Mouse (Mus musculus) gastrocnemius, postnatal 10 days (tissue): Measurements from ENCODE around the gene Ets1. TPM values are rescaled to one million over a fixed set of nuclear protein-coding genes. Genes with fewer than 3 reads are reported as not detected.

Experiments used
- DNase-seq: peaks from one replicate; pipeline ENCODE4 v3.0.0; 2021; ENCODE audit warnings: mixed read lengths
- total RNA-seq, 2 experiments: library from RNA; stranded (reverse); gene quantifications; 2 replicates each; pipeline ENCODE4 v1.2.3; 2021

Gene Ets1
- total RNA-seq, 2 experiments from 2014 or later: 36.6 to 47.7 TPM

DNA sequence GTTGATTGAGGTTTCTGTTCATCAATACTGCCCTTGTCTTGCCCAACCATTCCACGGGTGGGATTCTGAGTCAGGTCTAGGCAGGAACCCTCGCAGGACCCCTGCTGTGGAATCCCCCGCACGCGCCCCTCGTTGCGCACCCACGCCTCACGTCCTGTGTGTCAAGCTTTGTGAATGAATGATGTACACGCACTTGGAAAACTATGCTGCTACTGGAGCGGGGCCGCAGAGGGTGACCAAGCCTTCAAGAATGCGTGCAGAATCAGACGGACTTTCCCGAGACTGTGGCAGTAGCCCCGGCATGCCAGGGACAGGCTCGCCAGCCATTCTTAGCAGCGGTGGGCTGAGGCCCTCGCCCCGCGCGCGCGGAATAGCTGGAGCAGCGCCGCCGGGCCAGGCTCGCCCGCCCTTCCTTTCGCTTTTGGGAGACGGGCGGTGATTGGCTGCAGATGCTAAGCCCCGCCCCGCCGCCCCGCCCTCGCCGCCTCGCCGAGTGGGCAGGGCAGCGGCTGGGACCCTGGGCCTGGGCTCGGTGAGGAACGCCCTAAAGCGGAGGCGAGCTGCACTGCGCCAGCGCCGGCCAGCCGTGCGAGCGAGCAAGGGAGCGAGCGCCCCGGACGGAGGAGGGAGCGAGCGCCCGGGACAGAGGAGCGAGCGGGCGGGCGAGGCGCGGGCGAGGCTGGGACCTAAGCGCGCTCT is 59.6 kb downstream of the Ets1 start:
- peak; percentile 97 for DNase-seq

DNA sequence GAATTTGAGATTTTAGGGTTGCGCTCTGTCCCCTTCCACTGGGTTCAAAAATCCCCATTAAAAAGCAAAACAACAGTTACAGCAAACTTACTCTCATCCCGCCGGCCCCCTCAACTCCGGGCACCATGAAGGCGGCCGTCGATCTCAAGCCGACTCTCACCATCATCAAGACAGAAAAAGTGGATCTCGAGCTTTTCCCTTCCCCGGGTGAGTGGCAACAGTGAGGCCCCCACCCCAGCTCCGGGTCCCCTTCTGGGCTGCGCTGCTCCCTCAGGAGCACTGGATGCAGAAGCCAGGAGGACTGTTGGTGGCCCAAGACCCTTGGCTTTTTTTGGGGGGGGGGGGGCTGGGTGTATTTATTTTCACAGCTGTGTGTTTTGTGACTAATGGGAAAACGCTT is 60.2 kb downstream of the Ets1 start:
- no peak for DNase-seq

DNA sequence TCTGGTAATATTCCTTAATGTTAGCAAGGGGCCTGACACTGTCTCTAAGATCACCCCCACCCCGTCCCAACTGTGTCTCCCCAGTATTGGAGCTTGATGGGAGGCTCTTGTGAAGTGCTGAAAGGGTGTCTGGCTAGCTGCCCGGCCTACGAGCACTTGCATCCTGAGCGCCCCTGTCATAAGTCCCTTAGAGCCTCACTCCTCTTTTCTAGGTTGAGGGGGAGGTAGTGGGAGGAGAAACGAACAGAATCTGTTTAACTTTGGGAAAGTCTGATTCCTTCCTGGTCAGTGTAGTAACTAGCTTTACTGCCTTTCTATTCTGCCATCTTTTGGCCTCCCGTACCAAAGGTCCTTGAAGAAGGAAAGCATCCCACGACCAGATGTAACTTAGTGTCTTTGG is 60.7 kb downstream of the Ets1 start:
- DNase-seq: peak; percentile 70

DNA sequence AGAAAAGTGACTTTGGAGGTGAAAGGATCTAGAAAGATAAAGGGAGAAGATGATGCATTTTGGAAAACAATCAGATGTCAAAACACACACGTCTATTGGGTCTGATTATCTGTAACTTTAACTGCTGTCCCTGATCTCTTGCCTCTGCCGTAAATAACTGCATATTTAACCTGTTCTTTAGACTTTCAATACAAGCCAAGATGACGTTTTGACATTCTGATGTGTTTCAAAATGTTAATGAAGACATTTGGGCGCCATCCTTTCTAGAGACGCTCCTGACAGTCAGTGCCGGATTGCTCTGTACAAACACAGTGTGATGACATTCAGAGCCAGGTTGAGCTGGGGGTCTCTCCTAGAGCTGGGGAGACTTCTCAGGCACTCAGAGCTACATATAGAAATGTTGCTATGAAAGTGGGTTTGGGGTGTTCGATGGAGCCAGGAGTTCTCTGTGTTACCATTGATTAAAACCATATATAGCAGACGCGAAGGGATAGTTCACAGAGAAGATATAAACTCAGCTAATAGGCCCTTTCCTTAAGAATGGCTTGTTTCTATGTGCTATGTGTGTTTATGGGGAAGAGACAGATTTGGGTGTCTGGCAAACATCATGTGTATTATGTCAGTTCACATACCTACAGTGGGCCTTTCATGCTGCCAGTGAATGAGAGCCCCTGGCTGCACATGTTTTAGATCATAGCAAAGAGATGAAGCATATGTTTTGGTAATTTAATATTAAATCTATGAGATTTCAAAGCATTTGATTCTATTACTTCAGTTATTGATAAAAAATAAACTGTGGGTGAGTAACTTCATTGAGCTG is 61.5 kb downstream of the Ets1 start:
- DNase-seq: no peak

DNA sequence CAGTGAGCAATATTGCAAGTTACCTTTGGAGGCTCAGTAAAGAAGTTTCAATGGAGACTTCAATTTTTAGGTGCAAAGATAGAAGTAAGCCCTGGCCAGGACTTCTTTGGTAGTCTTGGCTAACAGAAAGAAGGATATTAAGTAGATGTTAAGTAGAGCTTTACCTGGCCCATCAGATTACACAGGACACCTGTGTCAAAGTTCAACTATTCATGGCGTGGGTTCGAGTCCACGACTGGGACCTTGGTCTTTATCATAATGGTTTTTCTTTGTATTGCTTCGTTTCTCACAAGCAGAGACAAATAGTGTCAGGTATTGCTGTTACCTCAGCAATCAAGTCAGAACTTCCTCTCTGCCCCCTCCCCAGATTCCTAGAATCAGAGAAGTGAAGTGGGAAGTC is 62.7 kb downstream of the Ets1 start:
- DNase-seq: no peak

DNA sequence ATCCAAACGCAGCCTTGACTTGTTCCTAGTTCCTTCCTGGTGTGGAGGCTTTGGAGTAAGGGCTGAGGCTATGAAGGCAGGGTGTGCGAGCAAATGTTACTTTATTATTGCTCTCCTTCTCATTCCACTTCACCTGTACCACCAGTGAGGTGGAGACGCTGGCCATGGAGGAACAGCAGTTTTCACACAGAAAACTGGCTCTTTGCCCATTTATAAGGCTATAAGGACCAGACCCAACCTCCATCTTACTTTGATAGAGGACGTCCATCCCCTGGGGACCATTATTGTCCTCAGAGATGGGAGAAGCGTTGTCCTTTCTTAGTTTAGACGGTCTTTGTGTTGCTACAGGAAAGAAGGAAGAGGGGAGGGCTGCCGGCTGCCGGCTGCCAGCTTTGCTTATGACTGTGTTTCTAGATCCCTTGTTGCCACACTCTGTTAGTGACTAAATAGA is 63.4 kb downstream of the Ets1 start:
- DNase-seq: no peak

DNA sequence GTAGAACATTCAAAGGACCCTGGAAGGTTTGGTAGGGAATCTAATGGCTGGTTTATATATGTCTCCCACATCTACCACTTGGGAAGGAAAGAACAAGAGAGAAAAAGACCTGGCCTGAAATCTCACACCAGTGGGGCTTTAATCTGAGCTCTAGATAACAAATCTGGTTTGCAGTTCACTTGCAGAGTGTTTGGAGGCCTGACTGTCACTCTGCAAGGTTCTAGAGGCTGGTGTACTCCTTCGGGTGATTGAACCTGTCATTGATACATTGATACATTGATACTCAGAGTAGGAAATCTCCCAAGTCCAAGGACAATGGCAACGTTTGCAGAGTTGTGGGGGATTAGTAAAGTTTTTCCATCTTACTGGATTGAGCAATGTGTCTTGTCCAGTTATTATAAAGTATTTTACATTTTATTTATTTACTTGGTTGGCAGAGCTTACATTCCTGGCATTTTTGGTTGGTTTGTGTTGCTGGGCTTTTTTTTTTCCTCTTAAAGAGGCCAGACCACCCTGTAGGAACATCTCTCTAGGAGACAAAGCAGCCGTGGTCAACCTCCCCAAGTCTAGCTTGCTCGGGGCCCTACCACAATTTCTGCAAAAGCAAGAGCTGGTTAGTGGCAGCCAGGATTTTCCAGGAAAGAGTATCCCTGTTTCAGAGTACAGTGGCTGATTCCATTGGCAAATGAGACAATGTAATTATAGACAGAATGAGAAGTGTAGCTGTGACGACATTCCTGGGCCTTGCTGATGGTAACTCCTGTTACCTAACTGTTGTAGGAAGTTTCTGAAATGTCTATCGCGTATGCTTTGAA is 64.3 kb downstream of the Ets1 start:
- DNase-seq: no peak

DNA sequence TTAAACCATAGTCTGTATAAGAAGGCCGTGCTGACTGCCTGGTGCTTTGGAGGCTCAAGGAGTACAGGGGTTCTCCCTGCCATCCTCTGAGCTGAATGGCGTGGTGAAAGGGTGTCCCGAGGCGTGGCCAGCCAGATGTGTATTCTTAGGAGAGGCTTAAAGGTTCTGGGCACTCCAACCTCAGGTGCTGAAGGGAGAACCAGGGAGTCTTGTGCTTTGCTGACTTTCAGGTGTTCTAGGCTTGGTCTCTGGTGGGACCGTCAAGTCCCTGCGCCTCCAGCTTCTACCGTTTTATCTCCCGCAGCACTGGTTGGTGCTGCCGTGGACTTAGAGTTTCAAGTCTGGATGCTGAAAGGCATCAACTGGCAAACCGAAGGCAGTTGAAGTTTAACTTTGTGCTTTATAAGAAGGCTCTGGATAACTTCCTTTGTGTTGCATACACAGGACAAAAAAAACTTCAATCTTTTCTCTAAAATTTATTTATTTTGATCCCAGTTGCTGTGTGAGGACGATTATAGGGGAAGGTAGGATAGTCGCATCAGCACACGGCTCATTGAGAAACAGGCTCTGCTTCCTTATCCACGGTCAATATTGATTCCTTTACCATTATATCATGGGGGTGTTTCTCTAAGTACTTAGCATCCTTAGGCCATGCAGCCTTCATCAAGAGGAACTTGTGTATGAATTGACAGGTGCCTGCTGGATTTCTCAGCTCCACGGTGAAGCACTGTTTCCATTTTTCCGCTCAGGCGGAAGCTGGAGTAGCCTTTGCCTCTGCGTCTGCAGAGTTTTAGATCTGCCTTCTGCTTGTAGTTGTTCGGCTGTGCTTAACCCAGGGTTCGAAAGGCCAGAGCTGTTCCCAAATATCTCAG is 65.3 kb downstream of the Ets1 start:
- no peak for DNase-seq

DNA sequence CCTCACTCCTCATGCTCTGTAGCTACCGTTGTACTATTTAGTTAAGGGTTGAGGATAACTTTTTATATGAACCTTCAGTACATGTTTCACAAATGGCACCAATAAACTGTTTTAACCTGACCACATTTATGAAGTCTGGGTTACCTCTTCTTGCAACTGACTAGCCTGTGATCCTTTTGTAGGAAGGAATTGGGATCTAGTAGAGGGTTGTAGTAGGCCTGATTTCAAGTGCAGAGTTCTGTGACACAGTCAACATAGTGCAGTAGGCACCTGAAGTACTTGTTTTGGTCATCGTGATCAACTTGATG is 65.9 kb downstream of the Ets1 start:
- DNase-seq: no peak

DNA sequence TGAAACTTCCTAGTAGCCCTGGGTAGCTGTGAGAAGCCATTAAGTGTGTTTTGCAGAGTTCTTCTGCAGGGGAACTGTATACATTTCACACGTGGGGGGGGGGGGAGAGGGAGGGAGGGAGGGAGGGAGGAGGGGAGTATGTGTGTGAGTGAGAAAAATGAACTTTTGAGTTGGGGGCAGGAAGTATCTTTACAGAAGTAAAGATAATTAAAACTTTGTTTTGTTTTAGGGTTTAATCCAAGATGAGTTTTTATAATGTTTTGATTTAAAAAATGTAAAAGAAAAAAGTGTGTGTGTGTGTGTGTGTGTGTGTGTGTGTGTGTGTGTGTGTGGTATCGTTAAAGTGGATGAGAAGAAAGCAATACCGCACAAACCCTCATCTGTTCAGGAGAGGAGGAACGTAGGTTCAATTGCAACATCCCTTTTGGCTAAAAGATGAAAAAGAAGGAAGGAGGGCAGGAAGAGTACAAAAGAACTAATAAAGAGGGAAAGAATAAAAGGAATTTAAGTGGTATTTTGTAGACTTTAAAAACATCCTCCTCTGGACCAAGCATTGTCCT is 66.9 kb downstream of the Ets1 start:
- no peak for DNase-seq

DNA sequence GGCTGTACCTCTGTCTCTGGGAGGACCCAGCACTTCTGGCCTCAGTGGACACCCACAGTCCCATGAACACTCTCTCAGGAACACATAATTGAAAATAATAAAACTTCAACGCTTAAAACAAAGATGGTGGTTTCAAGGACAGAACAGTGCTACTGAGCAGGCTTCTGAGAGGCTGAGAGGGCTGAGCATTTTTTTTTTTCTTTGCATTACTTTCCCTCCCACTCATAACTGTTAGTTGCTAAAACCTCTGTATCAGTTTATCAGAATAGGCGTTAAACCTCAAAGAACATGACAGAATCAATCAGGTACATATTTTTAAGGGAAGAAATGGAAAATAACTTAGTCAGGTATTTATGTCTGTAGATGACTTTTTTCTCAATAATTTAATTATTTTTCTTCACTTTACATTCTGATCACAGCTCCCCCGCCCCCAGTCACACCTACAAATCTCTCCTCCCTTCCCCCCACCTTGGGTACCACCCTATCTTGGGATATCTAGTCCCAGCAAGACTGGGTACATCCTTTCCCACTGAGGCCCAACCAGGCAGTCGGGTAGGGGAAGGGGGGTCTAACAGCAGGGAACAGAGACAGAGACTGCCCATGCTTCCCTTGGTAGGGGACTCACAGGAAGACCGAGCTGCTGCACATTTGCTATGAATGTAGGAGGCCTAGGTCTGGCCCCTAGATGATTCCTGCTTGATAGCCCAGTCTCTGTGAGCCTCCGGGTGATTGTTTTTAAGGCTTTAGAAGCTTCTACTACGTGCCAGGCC is 68.1 kb downstream of the Ets1 start:
- DNase-seq: no peak

DNA sequence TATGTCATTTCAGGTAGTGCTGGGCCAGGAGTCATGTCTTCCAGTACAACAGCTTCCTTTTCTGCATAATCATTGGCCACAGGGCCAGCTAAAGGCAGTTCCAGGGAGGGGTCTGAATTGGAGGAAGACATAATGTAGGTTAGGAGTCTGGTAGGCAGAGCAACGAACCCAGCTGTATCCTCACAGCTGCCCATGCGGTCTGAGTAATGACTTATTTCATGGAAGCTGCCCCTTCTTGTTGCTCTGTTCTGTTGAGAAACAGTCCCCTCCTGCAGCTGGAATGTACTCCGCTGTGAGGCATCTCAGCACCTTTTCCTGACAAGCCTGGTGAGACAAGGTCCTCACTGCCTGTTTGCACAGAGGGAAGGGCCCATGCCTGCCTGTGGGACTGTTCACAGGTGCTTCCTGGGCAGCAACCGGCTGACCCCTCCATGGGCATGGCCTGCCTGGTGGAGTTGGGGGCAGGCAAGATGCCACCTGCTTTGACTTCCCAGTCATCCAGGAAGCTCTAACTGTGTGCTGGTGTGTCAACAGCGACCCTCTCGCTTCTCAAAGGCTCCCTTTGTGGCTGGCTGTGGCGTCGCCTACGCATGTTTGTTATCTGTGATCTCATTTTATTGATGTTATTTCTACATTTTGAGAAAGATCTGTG is 69.9 kb downstream of the Ets1 start:
- no peak for DNase-seq

DNA sequence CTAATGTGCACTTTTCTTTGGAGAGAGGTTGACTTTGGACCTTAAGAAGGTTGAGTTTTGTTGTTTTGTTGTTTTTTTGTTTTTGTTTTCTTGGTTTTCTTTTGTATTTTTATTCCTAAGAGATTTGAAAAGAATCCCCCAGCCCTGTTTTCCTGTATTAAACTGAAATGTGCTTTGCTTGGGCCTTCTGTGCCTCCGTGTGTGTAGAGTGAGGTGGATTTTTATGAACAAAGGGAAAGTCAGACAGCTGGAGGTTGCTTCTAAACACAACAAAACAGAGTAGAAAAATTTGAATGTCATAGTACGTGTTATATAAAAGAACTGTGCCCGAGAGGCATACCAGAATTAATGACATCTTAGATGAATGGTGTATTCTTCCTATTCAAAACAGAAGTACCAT is 71.4 kb downstream of the Ets1 start:
- no peak for DNase-seq

DNA sequence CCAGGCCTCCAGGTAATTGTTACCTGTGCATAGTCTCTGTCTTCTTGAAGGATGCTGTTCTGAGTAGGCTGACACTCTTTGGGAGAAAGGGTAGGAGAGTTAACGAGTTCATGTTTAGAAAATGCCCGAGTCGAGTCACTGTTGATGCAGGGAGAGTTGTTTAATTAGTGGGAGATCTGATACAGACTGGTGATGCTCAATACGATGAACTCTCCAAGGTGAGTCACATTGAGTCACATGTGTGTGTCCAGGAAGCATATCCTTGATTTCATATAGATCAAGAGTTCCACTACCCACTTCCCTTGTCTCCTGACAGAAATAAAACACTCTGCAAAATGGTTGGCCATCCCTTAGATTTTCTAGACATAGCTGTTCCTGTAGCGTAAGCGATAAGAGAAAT is 72.5 kb downstream of the Ets1 start:
- no peak for DNase-seq

DNA sequence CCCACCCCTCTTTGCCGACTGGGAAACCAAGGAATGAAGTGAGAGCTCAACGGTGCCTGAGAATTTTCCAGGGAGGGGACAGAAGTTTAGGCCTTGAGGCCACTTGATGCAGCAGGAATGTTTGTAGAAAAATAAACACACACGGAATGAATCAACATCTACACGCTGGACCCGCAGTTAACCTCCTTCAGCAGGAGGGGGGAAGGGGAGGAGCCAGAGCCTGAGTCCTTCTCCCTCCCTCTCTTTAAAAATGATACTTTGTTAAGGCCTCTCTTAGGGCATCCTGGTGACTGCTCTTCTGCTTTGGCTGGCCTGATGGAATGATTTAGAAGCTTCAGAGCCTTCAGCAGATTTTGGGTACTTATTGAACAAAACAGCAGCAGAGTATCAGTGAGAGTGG is 73.3 kb downstream of the Ets1 start:
- no peak for DNase-seq

DNA sequence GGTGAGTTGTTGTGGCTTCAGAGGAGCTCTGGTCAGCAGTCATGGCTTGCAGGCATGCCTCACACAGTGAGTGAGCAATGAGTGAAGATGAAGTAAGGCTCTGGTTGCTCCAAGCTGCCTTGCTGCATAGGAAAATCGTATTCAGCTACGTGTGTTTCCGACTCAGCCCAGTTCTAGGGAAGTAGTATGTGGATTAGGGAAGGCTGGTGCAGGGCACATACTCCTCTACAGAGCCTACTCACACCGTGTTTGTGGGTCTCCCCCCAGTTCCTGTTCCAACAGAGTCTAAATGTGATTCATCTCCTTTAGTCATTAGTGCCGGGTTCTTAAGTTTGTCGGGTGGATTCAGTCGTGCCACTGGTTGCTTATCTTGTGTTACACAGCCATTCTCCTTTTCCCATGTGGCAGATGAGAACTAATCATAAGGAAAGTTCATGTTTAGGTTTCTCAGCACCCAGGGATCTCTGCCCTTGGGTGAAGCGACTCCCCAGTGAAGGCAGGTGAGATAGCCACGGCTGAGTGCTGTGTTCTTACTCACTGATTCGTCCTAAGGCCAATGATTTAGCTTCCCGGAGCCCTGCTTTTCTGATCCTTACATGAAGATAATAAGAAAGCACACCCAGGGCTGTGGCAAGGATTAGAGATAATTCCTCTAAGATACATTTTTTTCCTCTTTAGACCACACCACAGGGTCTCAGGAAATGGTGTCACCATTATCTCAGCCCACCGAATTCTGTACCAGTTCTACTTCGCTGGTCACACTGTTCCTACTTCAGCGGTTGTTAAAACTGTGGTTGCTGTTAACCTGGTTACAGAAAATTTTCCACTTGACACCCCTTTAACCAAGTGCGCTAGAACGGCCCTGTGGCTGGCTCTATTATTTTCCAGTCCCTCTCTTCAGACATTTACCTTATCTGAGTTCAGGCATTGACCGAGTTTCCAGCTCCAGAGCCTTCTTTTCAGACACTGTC is 74.0 kb downstream of the Ets1 start:
- no peak for DNase-seq

DNA sequence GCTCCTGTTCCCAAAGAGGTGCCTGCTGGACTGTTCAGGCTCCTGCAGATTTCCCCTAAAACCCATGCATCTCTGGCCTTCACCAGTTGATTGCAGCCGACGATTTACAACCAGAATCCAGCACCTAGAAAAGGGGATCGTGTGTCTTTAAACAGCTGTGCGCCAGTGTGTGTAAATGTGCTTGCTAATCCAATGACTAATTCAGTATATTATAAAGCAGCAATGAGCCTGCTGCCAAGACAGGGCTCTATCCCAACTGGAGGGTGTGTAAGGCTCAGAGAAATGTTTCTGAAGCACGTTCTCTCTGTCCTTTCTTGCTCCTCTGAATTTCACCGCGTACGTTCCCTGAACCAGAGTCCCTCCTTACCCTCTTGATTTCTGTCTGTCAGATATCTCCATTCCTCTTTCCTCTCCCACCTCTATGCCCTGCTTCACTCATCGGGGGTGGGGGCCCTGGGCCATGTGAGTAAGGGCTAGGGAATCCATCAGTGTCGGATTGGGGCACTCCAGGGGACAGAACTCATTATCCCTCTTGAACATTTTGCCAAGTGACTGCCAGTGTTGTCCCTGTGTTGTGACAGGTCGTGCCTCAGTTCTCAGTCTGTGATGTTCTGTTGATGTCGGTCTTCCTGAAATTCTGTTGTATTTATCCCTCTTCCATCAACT is 75.1 kb downstream of the Ets1 start:
- DNase-seq: no peak

DNA sequence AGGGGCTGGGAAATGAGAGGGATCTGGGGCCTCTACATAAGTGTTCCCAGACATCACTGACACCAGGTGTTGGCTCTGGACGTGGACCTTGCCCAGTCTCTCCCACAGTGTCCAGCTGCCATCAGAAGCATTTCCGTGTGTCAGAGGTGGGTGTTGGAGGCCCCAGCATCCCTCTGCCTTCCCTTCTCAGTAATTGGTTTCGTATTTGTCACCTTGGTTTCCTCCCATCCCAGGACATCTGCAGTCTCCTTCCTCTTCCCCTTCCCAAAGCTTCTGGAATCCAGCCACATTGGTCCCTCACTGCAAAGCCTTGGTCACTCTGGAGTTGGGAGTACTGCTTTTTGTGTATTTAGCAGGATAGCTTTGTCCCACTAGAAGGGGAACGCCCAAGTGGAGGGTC is 75.7 kb downstream of the Ets1 start:
- DNase-seq: no peak
